7 mouse cellular contexts compared by ENCODE assay signal in genomic region chr2:181580131-181580772, GRCm38 (mm10). TPM values are rescaled to one million over a fixed set of nuclear protein-coding genes. Genes with fewer than 3 reads are reported as not detected.
DNase-seq lines count a peak whose midpoint lies in the region; ATAC-seq and TF ChIP-seq lines count a peak whose summit lies in the region.

No protein-coding gene starts in this region.

- 74% methylated on average over 5 of the region's 5 CpGs for WGBS in lung, embryonic 14.5 days
- WGBS in forebrain, embryonic 11.5 days, result 82% methylated on average over 5 of the region's 5 CpGs
- WGBS in limb, embryonic 12.5 days, result 81% methylated on average over 5 of the region's 5 CpGs
- WGBS in small intestine, adult 2 months, result 63% methylated on average over 5 of the region's 5 CpGs

- no peak for TF ChIP-seq CTCF in lung, embryonic 14.5 days (IDR thresholded peaks at IDR 0.05; ENCODE audit: low read depth)
- TF ChIP-seq CTCF in small intestine, adult 2 months (IDR thresholded peaks at IDR 0.05; ENCODE audit: extremely low read depth, insufficient read length, insufficient replicate concordance, low read depth, low read length), result no peak

- H3K4me1 ChIP-seq in lung, embryonic 14.5 days (ENCODE audit: insufficient read depth), result peaks cover 8% of the 10 kb centered on the region
- H3K4me1 ChIP-seq in forebrain, embryonic 11.5 days (replicated peaks; ENCODE audit: control insufficient read depth, insufficient read depth, low read length), result peaks cover 4% of the 10 kb centered on the region; the same call in 1 of the 2 replicates
- peaks cover 8% of the 10 kb centered on the region for H3K4me1 ChIP-seq in limb, embryonic 12.5 days (replicated peaks)
- H3K4me1 ChIP-seq in small intestine, adult 2 months (ENCODE audit: control insufficient read depth, insufficient read depth, insufficient read length, low read length), result peaks cover 18% of the 10 kb centered on the region

- no peaks in the 10 kb centered on the region for H3K9me3 ChIP-seq in lung, embryonic 14.5 days (ENCODE audit: low read depth, low read length)
- no peaks in the 10 kb centered on the region for H3K9me3 ChIP-seq in forebrain, embryonic 11.5 days (ENCODE audit: control insufficient read depth, low read length)
- no peaks in the 10 kb centered on the region for H3K9me3 ChIP-seq in limb, embryonic 12.5 days

- H3K4me3 ChIP-seq in lung, embryonic 14.5 days (ENCODE audit: low read depth, low read length), result peak overlapping the region; percentile 79
- H3K4me3 ChIP-seq in forebrain, embryonic 11.5 days (ENCODE audit: low read depth, low read length), result peak overlapping the region; percentile 72
- peak overlapping the region; percentile 77 for H3K4me3 ChIP-seq in limb, embryonic 12.5 days (replicated peaks)
- H3K4me3 ChIP-seq in small intestine, adult 2 months (ENCODE audit: low read depth, low read length), result peak overlapping the region; percentile 85

- no peak for ATAC-seq in lung, embryonic 14.5 days (ENCODE audit: insufficient read depth)
- no peak for ATAC-seq in forebrain, embryonic 11.5 days (replicated peaks; ENCODE audit: low FRiP score)
- ATAC-seq in limb, embryonic 12.5 days (ENCODE audit: insufficient number of reproducible peaks, insufficient read depth, low FRiP score, low TSS enrichment, low read depth), result no peak

- peak overlapping the region; percentile 98 for H3K4me2 ChIP-seq in lung, embryonic 14.5 days
- peak overlapping the region; percentile 91 for H3K4me2 ChIP-seq in forebrain, embryonic 11.5 days (ENCODE audit: low read depth, low read length, severe bottlenecking)
- H3K4me2 ChIP-seq in limb, embryonic 12.5 days, result peak overlapping the region; percentile 90

- intact Hi-C loops in gastrocnemius, postnatal 36 days (cut with DNase I), result loop anchor here (5.0 kb wide), 1 partner anchor 188 kb away; no protein-coding TSS in a partner anchor

- no peak for TF ChIP-seq POLR2A in small intestine, adult 2 months (IDR thresholded peaks at IDR 0.05; ENCODE audit: low read depth, low read length)

- H3K27ac ChIP-seq in lung, embryonic 14.5 days (ENCODE audit: low read depth), result peak overlapping the region; percentile 94
- H3K27ac ChIP-seq in forebrain, embryonic 11.5 days (ENCODE audit: low read depth, low read length), result no peak overlapping the region
- 0 out of 2 replicates have a peak overlapping the region, but pooled peaks have one; percentile 91 for H3K27ac ChIP-seq in limb, embryonic 12.5 days
- H3K27ac ChIP-seq in small intestine, adult 2 months (ENCODE audit: insufficient read depth, low read depth, low read length), result peak overlapping the region; percentile 7; the same call in 1 of the 2 replicates

- peak overlapping the region; percentile 84 for H3K9ac ChIP-seq in lung, embryonic 14.5 days
- H3K9ac ChIP-seq in forebrain, embryonic 11.5 days (ENCODE audit: low read length), result peak overlapping the region; percentile 84
- peak overlapping the region; percentile 83 for H3K9ac ChIP-seq in limb, embryonic 12.5 days (replicated peaks)

- DNase-seq in lung, embryonic 14.5 days, result no peak
- no peak for DNase-seq in lung, postnatal 14 days
- DNase-seq in forebrain, embryonic 11.5 days (ENCODE audit: low spot score), result no peak
- no peak for DNase-seq in thymus, adult 18-20 months
- no peak for DNase-seq in gastrocnemius, postnatal 36 days

- peaks cover 17% of the 10 kb centered on the region for H3K36me3 ChIP-seq in lung, embryonic 14.5 days (ENCODE audit: insufficient read depth)
- H3K36me3 ChIP-seq in forebrain, embryonic 11.5 days (ENCODE audit: control insufficient read depth, insufficient read depth, low read length), result peaks cover 4% of the 10 kb centered on the region; the same call in 1 of the 2 replicates
- H3K36me3 ChIP-seq in limb, embryonic 12.5 days, result peaks cover 23% of the 10 kb centered on the region
- H3K36me3 ChIP-seq in small intestine, adult 2 months (ENCODE audit: control insufficient read depth, insufficient read depth, low read length), result 0 out of 2 replicates have a peak, but pooled peaks cover 5% of the 10 kb centered on the region

- H3K27me3 ChIP-seq in lung, embryonic 14.5 days (ENCODE audit: insufficient read depth, low read length), result no peaks in the 10 kb centered on the region
- no peaks in the 10 kb centered on the region for H3K27me3 ChIP-seq in forebrain, embryonic 11.5 days (ENCODE audit: control insufficient read depth, insufficient read depth, low read length)
- no peaks in the 10 kb centered on the region for H3K27me3 ChIP-seq in limb, embryonic 12.5 days
- H3K27me3 ChIP-seq in small intestine, adult 2 months (ENCODE audit: control insufficient read depth, insufficient read depth, low read length), result no peaks in the 10 kb centered on the region

RNA-seq across cellular contexts. Expression of gene Uckl1, which starts 4.4 kb away (rescaled TPM):
- polyA plus RNA-seq in lung, embryonic 14.5 days (2014; fragmentation: Nextera tagmentation; extraction: Ambion mirVana), result 36.9 and 38.3 TPM in 2 replicates
- polyA plus RNA-seq in forebrain, embryonic 11.5 days (2014; fragmentation: Nextera tagmentation; extraction: Ambion mirVana), result 51.0 and 51.5 TPM in 2 replicates
- 37.9 and 47.6 TPM in 2 replicates for polyA plus RNA-seq in limb, embryonic 12.5 days (2016; fragmentation: Nextera tagmentation; extraction: Ambion mirVana)
- 96.9 and 149 TPM in 2 replicates for polyA plus RNA-seq in small intestine, adult 2 months (2012; rRNA removed)
- total RNA-seq in gastrocnemius, postnatal 36 days (2021), result 10 to 100 TPM; 24.8 to 27.3 TPM

RNA-seq across cellular contexts. Expression of gene Prpf6, which starts 11.4 kb away (rescaled TPM):
- 58.8 and 59.6 TPM in 2 replicates for polyA plus RNA-seq in lung, embryonic 14.5 days (2014; fragmentation: Nextera tagmentation; extraction: Ambion mirVana)
- 76.5 and 82.4 TPM in 2 replicates for polyA plus RNA-seq in forebrain, embryonic 11.5 days (2014; fragmentation: Nextera tagmentation; extraction: Ambion mirVana)
- 78.0 and 79.3 TPM in 2 replicates for polyA plus RNA-seq in limb, embryonic 12.5 days (2016; fragmentation: Nextera tagmentation; extraction: Ambion mirVana)
- 4.9 and 10.4 TPM in 2 replicates for polyA plus RNA-seq in small intestine, adult 2 months (2012; rRNA removed)
- 10 to 100 TPM; 23.0 to 29.8 TPM for total RNA-seq in gastrocnemius, postnatal 36 days (2021)

RNA-seq across cellular contexts. Expression of gene Zfp512b, which starts 12.4 kb away (rescaled TPM):
- polyA plus RNA-seq in lung, embryonic 14.5 days (2014; fragmentation: Nextera tagmentation; extraction: Ambion mirVana), result 52.5 and 58.6 TPM in 2 replicates
- 53.7 and 60.7 TPM in 2 replicates for polyA plus RNA-seq in forebrain, embryonic 11.5 days (2014; fragmentation: Nextera tagmentation; extraction: Ambion mirVana)
- 63.5 and 69.0 TPM in 2 replicates for polyA plus RNA-seq in limb, embryonic 12.5 days (2016; fragmentation: Nextera tagmentation; extraction: Ambion mirVana)
- 12.7 and 15.7 TPM in 2 replicates for polyA plus RNA-seq in small intestine, adult 2 months (2012; rRNA removed)
- total RNA-seq in gastrocnemius, postnatal 36 days (2021), result 10 to 100 TPM; 15.3 to 19.7 TPM

RNA-seq across cellular contexts. Expression of gene Samd10, which starts 18.8 kb away (rescaled TPM):
- 23.2 and 27.8 TPM in 2 replicates for polyA plus RNA-seq in lung, embryonic 14.5 days (2014; fragmentation: Nextera tagmentation; extraction: Ambion mirVana)
- 52.0 and 58.5 TPM in 2 replicates for polyA plus RNA-seq in forebrain, embryonic 11.5 days (2014; fragmentation: Nextera tagmentation; extraction: Ambion mirVana)
- polyA plus RNA-seq in limb, embryonic 12.5 days (2016; fragmentation: Nextera tagmentation; extraction: Ambion mirVana), result 11.6 and 13.0 TPM in 2 replicates
- polyA plus RNA-seq in small intestine, adult 2 months (2012; rRNA removed), result 13.6 and 26.0 TPM in 2 replicates
- total RNA-seq in gastrocnemius, postnatal 36 days (2021), result 1 to 10 TPM in 1 of 2 experiments, under 1 TPM in 1; 0.69 to 1.0 TPM

RNA-seq across cellular contexts. Expression of gene Dnajc5, which starts 60.0 kb away (rescaled TPM):
- 79.4 and 81.3 TPM in 2 replicates for polyA plus RNA-seq in lung, embryonic 14.5 days (2014; fragmentation: Nextera tagmentation; extraction: Ambion mirVana)
- 103 and 104 TPM in 2 replicates for polyA plus RNA-seq in forebrain, embryonic 11.5 days (2014; fragmentation: Nextera tagmentation; extraction: Ambion mirVana)
- polyA plus RNA-seq in limb, embryonic 12.5 days (2016; fragmentation: Nextera tagmentation; extraction: Ambion mirVana), result 90.6 and 91.0 TPM in 2 replicates
- polyA plus RNA-seq in small intestine, adult 2 months (2012; rRNA removed), result 20.6 and 48.2 TPM in 2 replicates
- total RNA-seq in gastrocnemius, postnatal 36 days (2021), result 10 to 100 TPM; 43.3 to 43.9 TPM
